Mouse (Mus musculus) cortical plate, adult 2 months (tissue): Measurements from ENCODE around the gene Ifnlr1. TPM values are rescaled to one million over a fixed set of nuclear protein-coding genes. Genes with fewer than 3 reads are reported as not detected.
"Not testable (repeated sequence)": the region's sequence is repeated elsewhere in the genome, so short reads cannot be mapped to it uniquely, and the experiment has no call there.

Source experiments
- H3K27ac ChIP-seq: fragments of 200-500 bp; 2 replicates; pipeline ENCODE4 v1.5.1; 2012; ENCODE audit warnings: low read length, control low read depth, inconsistent platforms; ENCODE audit not compliant: insufficient read depth
- H3K4me1 ChIP-seq: fragments of 200-500 bp; 2 replicates; pipeline ENCODE4 v1.6.1; 2011; ENCODE audit warnings: low read length; ENCODE audit not compliant: control insufficient read depth, insufficient read depth
- H3K4me3 ChIP-seq: fragments of 200-500 bp; 2 replicates; pipeline ENCODE4 v1.5.1; 2011; ENCODE audit warnings: mild to moderate bottlenecking, low read length, control low read depth; ENCODE audit not compliant: insufficient read depth
- CTCF ChIP-seq: fragments of 200-500 bp; IDR thresholded peaks from 2 replicates; pipeline ENCODE4 v1.5.1; 2011; ENCODE audit warnings: mild to moderate bottlenecking, control low read depth, low read length; ENCODE audit not compliant: insufficient read depth; ENCODE audit errors: extremely low read depth
- POLR2A ChIP-seq: fragments of 200-500 bp; IDR thresholded peaks from 2 replicates; pipeline ENCODE4 v1.6.1; 2011; ENCODE audit warnings: mild to moderate bottlenecking, low read length, control low read depth; ENCODE audit not compliant: insufficient read depth; ENCODE audit errors: extremely low read depth
- polyA plus RNA-seq: library from polyadenylated mRNA; depleted of rRNA; stranded (reverse); fragments of >200 nt; gene quantifications from 2 replicates; pipeline ENCODE4 v1.2.3, GENCODE M21; 2012

The Ifnlr1 gene
- polyA plus RNA-seq, 1 experiment = 0.15 TPM

- Histone ChIP-seq H3K4me1 (no peaks in the 10 kb centered on the region), H3K27ac (no peak overlapping the region)
- TF ChIP-seq POLR2A (no peak), CTCF (no peak)
Measured at GRCm38 (mm10) chr4:135709621-135710020, 23.5 kb downstream of the Ifnlr1 start.

DNA sequence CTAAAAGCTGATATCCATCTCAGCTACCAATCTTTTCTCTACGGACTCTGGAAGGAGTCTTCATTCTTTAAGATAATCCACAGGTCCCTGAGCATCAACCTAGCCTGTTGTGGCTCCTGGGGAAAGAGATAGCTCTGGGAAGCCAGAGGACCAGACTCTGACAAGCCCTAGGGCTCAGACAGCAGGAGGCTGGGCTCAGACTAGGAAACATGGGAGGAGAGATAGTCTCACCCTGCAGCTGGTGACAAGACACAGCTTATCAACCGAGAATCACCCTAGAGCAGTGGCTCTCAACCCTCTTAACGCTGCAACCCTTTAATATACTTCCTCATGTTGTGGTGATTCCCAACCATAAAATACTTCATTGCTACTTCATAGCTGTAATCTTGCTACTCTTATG is 24.3 kb downstream of the Ifnlr1 start:
- no peak for TF ChIP-seq CTCF
- TF ChIP-seq POLR2A = no peak
- H3K27ac ChIP-seq = no peak overlapping the region

More at GRCm38 (mm10) chr4:135709621-135710020, 23.5 kb downstream of the Ifnlr1 start:
- no peak overlapping the region for H3K4me3 ChIP-seq

GRCm38 (mm10) chr4:135714776-135715175 is 28.7 kb downstream of the Ifnlr1 start:
- Histone ChIP-seq H3K4me3 (no peak overlapping the region), H3K4me1 (no peaks in the 10 kb centered on the region), H3K27ac (no peak overlapping the region)
- TF ChIP-seq POLR2A (no peak), CTCF (no peak)

More for the DNA sequence above, 24.3 kb downstream of the Ifnlr1 start:
- H3K4me1 ChIP-seq = no peaks in the 10 kb centered on the region
- H3K4me3 ChIP-seq = no peak overlapping the region

DNA sequence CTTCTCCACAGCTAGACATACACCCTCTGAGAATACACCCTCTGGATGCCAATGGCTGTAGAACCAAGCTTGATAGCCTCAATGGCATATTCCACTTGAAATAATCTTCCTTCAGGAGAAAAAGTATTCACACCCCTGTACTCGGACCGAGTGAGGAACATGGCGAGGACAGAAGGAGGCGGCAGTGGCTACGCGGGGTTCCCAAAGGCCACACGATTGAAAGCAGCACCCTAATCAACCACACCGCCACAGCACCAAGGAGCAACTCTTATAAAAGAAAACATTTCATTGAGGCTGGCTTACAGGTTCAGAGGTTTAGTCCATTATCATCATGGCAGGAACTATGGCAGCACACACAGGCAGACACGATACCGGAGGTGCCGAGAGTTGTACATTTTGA is 30.4 kb downstream of the Ifnlr1 start:
- H3K4me1 ChIP-seq, H3K4me3 ChIP-seq, H3K27ac ChIP-seq: not testable (repeated sequence)

DNA sequence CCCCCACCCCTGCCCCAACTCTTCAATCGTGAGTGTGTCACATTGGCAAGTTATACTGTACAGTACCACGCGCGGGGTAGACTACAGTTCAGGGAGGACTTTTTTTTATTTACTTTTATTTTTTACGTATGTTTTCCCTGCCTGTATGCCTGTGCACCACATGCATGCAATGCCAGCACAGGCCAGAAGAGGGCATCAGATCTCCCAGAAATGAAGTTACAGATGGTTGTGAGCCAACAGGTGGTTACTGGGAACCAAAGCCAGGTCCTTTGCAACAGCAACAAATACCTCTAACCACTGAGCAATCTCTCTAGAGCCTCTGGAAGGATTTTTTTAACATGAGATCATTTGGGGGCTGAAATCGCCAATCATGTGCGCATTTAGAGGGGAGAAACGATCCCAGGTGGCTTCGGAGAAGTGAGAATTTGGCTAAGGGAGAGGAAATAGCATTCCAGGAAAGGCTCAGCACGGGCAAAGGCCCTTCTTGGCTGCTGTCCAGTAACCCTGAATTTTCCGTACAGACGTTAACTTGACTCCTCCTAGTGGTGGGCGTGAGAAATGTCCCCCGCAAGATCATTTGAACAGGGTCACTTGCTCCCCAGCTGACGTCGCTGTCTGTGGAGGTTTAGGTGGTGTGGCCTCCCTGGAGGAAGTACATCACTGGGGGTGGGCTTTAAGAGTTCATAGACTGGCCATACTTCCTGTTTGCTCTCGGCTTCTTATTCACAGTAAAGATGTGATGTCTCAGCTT is 36.6 kb downstream of the Ifnlr1 start:
- H3K27ac ChIP-seq = no peak overlapping the region
- H3K4me3 ChIP-seq = no peak overlapping the region
- TF ChIP-seq POLR2A (no peak), CTCF (no peak)
- no peaks in the 10 kb centered on the region for H3K4me1 ChIP-seq

DNA sequence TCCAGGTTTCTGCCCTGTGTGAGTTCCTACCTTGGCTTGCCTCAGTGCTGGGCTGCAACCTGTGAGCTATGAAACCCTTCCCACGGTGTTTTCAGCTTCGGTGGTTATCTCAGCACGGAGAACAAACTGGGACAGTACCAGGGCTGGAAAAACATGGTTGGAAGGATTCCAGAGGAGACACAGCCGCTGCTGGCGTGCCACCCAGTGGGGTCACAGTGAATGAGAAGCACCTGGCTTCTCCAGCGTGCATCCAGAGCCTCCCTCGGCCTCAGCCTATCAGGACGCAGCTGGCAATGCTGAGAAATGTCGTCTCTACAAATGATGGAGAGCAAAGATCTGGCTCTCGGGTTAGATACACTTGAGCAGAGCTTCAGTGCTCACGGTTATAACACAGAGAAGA is 40.3 kb downstream of the Ifnlr1 start:
- TF ChIP-seq CTCF (no peak), POLR2A (no peak)
- Histone ChIP-seq H3K4me3 (no peak overlapping the region), H3K27ac (no peak overlapping the region), H3K4me1 (no peaks in the 10 kb centered on the region)

- TF ChIP-seq CTCF = no peak
- TF ChIP-seq POLR2A = no peak
- Histone ChIP-seq H3K4me1 (no peaks in the 10 kb centered on the region), H3K27ac (no peak within 1 kb of the TSS), H3K4me3 (no peak within 1 kb of the TSS)
Measured at GRCm38 (mm10) chr4:135727817-135728216, 41.7 kb downstream of the Ifnlr1 start, which contains the start of gene Il22ra1. Gene Il22ra1 (plus strand): TSS chr4:135728172.

DNA sequence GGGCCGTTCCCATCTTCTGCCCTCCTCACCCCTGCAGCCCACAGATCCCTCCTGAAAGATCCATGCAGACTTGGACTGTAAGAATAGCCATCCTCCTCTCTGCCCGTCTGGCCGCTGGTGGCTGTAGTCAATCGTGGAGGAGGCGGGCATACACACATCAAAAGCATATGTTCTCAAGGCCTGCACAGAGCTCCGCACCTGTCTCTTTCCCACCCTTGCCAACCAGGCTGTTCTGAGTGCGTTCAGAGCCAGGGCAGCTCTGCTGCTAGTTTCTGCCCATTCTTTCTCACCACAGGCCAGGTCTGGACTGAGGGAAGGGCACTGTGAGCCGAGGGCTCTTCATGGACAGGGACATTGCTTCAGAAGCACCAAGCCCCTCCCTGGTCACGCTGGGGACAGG is 44.1 kb downstream of the Ifnlr1 start:
- Histone ChIP-seq H3K27ac (no peak overlapping the region), H3K4me1 (no peaks in the 10 kb centered on the region), H3K4me3 (no peak overlapping the region)
- TF ChIP-seq CTCF = no peak
- TF ChIP-seq POLR2A = no peak

DNA sequence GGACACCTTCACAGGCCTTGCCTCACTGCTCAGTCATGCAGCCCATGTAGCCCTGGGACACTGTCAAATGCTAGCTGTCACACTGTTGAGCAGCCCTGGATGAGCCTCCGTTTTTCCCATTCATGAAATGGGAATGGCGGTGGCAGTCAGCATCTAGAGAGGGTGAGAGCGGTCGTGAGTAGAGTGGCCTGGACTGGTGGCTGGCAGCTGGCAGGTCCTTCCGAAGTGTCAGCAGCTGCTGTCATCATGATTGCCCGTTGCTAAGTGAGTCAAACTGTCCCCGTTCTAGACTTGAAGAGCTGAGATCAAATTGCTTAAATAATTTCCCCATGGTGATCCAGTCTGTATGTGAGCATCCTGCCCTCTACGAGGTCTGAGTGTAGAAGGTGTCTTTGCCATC is 44.9 kb downstream of the Ifnlr1 start:
- H3K4me1 ChIP-seq = no peaks in the 10 kb centered on the region
- no peak for TF ChIP-seq POLR2A
- no peak for TF ChIP-seq CTCF
- H3K4me3 ChIP-seq = no peak overlapping the region
- H3K27ac ChIP-seq = no peak overlapping the region

- Histone ChIP-seq H3K27ac (no peak overlapping the region), H3K4me3 (no peak overlapping the region), H3K4me1 (no peaks in the 10 kb centered on the region)
- TF ChIP-seq POLR2A = no peak
- TF ChIP-seq CTCF = no peak
Measured at GRCm38 (mm10) chr4:135733901-135734300, 47.8 kb downstream of the Ifnlr1 start.
